Mouse (Mus musculus) spleen, adult 2 months (tissue): ENCODE measurements around the gene Adamtsl3. TPM values are rescaled to one million over a fixed set of nuclear protein-coding genes. Genes with fewer than 3 reads are reported as not detected.

Experiments
- DNase-seq, 2 experiments: peaks; one replicate each; pipeline versions ENCODE4 v3.0.0 to v3.0.0-alpha.2; 2012 to 2021; ENCODE audit warnings: low spot score in 2 of 2, low read depth in 1 of 2
- H3K27ac ChIP-seq: fragments of 200-500 bp; 2 replicates; pipeline ENCODE4 v1.5.1; 2012; ENCODE audit warnings: low read length, inconsistent platforms; ENCODE audit not compliant: insufficient read depth
- H3K27me3 ChIP-seq: fragments of 200-500 bp; 2 replicates; pipeline ENCODE4 v1.6.1; 2012; ENCODE audit warnings: mild to moderate bottlenecking, moderate library complexity, low read length, inconsistent platforms; ENCODE audit not compliant: control insufficient read depth, insufficient read depth
- H3K36me3 ChIP-seq: fragments of 200-500 bp; 2 replicates; pipeline ENCODE4 v1.6.1; 2012; ENCODE audit warnings: mild to moderate bottlenecking, low read length, inconsistent platforms; ENCODE audit not compliant: control insufficient read depth, insufficient read depth
- H3K4me1 ChIP-seq: fragments of 200-500 bp; 2 replicates; pipeline ENCODE4 v1.6.1; 2011; ENCODE audit warnings: inconsistent platforms; ENCODE audit not compliant: control insufficient read depth, insufficient read depth, insufficient read length
- H3K4me3 ChIP-seq: fragments of 200-500 bp; 2 replicates; pipeline ENCODE4 v1.5.1; 2011; ENCODE audit warnings: mild to moderate bottlenecking, inconsistent platforms; ENCODE audit not compliant: insufficient read depth, insufficient read length; ENCODE audit errors: extremely low read depth
- CTCF ChIP-seq: fragments of 200-500 bp; IDR thresholded peaks from 2 replicates; pipeline ENCODE4 v1.5.1; 2011; ENCODE audit warnings: mild to moderate bottlenecking, inconsistent platforms; ENCODE audit not compliant: insufficient read depth, insufficient read length, insufficient replicate concordance; ENCODE audit errors: extremely low read depth
- POLR2A ChIP-seq: fragments of 200-500 bp; IDR thresholded peaks from 2 replicates; pipeline ENCODE4 v1.6.1; 2011; ENCODE audit warnings: low read depth, low read length, inconsistent platforms
- WGBS: fragments of 180-500 bp; shearing (Covaris S2); methylation state at CpG from one replicate; pipeline ENCODE4 v1.1.7; 2018; 5-methylcytosine and 5-hydroxymethylcytosine counted together
- polyA plus RNA-seq: library from polyadenylated mRNA; depleted of rRNA; stranded (reverse); fragments of >200 nt; gene quantifications from 2 replicates; pipeline ENCODE4 v1.2.3, GENCODE M21; 2012

Gene Adamtsl3
- polyA plus RNA-seq, 1 experiment = 0.28 TPM

DNA sequence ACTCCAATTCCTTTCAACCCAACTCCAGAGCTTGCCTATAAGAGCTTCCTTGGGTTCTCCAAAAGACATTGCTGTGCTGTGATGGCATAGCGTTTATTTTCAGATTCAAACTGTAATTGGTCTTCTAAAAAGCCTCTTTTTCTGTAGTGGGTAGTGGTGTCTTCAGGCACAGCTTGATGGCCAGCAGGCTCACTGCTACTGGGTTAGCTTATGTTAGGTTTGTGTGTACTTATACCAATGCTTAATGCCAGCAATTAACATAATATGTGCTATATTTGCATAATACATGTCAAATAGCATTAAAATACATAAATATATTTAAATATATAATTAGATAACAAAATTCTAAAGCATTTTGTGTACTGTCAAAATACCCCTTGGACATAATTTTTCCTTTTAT lies 155.5 kb downstream of the Adamtsl3 start:
- DNase-seq = no peak
- Histone ChIP-seq H3K27ac (no peak overlapping the region), H3K4me3 (no peak overlapping the region), H3K27me3 (no peaks in the 10 kb centered on the region), H3K36me3 (no peaks in the 10 kb centered on the region), H3K4me1 (no peaks in the 10 kb centered on the region)
- TF ChIP-seq CTCF (no peak), POLR2A (no peak)
- 85% methylated on average over 1 of the region's 1 CpGs for WGBS

DNA sequence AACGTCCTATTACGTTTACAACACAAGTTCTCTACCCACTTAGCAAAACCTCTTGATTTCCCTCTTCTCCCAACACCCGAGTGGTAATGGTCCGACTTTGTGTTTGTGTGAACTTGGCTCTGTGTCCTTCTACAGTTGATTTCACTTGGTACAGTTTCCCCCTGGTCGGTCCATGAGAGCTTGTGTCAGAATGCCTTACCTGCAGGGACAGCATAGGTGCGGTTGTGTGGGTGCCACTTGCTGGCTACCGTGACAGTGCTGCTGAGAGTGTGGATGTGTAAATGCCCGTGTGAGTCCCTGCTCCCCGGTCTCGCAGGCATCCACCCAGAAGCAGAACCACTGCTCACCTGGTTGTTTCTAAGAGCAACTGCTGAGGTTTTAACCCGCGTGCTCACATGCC lies 157.4 kb downstream of the Adamtsl3 start:
- 90% methylated on average over 12 of the region's 12 CpGs for WGBS
- no peak for TF ChIP-seq POLR2A
- TF ChIP-seq CTCF = no peak

DNA sequence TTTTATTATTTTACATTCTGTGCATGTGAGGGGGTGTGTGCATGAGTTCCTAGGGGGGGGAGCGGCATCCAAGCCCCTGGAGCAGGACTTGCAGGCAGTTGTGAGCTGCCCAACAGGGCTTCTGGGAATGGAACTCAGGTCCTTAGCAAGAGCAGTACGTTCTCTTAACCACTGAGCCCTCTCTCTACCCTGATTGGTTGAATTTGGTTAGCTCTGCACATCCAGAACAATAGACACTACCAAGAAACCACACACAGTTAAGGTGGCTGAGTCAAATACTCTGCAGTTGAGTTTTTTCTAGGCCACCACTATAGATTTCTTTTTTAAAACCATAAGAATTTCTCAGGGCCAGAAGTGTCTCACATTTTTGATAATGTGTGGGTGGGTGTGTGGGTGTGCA lies 158.7 kb downstream of the Adamtsl3 start:
- TF ChIP-seq POLR2A = no peak
- TF ChIP-seq CTCF = no peak
- Histone ChIP-seq H3K36me3 (no peaks in the 10 kb centered on the region), H3K4me1 (no peaks in the 10 kb centered on the region), H3K27me3 (no peaks in the 10 kb centered on the region), H3K27ac (no peak overlapping the region), H3K4me3 (no peak overlapping the region)
- 82% methylated on average over 2 of the region's 2 CpGs for whole genome bisulfite sequencing
- no peak for DNase-seq

More for the DNA sequence above, 157.4 kb downstream of the Adamtsl3 start:
- Histone ChIP-seq H3K27me3 (no peaks in the 10 kb centered on the region), H3K4me1 (no peaks in the 10 kb centered on the region), H3K36me3 (no peaks in the 10 kb centered on the region), H3K27ac (no peak overlapping the region), H3K4me3 (no peak overlapping the region)
- DNase-seq = no peak

DNA sequence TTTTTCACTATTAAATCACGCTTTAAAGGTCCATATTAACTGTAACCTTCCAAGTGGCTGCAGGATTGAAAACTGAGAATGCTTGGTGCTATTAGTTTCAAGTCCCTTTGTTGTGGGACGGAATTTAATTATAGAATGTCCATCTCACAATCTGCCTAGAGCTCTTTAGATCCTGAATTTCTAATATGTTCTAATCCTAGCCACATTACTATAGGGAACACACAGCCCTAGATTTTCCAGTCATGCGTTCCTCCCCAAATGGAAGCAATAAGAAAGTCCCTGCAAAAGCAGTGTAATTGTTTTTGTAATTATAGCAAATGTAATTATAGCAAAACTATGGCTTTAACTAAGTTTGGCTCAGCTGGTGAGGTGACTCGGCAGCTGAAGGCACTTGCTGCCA lies 161.6 kb downstream of the Adamtsl3 start:
- 84% methylated on average over 4 of the region's 4 CpGs for WGBS
- no peak for DNase-seq
- no peaks in the 10 kb centered on the region for H3K4me1 ChIP-seq
- no peak overlapping the region for H3K27ac ChIP-seq
- TF ChIP-seq CTCF (no peak), POLR2A (no peak)
- H3K36me3 ChIP-seq = no peaks in the 10 kb centered on the region
- no peak overlapping the region for H3K4me3 ChIP-seq
- H3K27me3 ChIP-seq = no peaks in the 10 kb centered on the region

DNA sequence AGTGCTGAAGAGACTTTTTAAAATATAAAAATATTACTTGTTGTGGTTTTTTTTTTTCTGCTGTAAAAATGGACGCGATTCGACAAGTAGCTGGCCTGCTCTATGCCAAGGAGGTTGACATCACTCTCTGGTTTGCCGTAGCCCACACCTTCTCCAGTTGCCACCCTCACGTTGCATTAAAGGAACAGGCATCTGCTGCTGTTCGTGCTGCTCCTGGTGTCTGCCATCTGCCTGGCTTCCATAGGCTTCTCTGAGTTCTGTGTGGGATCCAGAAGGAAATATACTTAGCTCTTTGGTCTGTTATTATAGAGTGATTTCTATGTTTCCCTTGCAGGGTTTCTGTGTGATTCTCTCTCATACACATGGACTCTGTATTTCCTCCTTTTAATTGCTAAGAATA lies 165.8 kb downstream of the Adamtsl3 start:
- Histone ChIP-seq H3K27ac (no peak overlapping the region), H3K4me1 (no peaks in the 10 kb centered on the region), H3K4me3 (no peak overlapping the region), H3K27me3 (no peaks in the 10 kb centered on the region), H3K36me3 (no peaks in the 10 kb centered on the region)
- 78% methylated on average over 6 of the region's 6 CpGs for WGBS
- TF ChIP-seq POLR2A (no peak), CTCF (no peak)
- no peak for DNase-seq

DNA sequence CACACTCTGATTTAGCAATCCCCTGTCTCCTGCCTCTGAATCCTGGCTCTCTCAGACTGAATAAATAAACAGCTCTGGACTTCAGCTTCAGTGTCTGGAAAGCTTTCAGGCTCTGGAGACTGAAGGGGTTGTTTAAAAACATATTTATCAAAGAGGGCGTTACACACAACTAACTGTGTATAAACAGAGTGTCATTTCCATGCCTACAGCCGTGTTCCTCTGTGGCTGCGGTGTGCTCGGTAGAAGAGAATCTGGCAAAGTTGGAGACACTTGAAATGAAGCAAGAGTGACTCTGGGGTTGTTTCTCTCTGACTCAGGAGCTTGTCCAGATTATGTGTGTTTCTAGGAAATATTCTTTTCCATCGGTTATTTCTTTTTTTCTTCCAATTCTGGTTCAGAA lies 167.0 kb downstream of the Adamtsl3 start:
- no peak for DNase-seq
- no peak for TF ChIP-seq POLR2A
- no peak for TF ChIP-seq CTCF
- 74% methylated on average over 5 of the region's 5 CpGs for WGBS

DNA sequence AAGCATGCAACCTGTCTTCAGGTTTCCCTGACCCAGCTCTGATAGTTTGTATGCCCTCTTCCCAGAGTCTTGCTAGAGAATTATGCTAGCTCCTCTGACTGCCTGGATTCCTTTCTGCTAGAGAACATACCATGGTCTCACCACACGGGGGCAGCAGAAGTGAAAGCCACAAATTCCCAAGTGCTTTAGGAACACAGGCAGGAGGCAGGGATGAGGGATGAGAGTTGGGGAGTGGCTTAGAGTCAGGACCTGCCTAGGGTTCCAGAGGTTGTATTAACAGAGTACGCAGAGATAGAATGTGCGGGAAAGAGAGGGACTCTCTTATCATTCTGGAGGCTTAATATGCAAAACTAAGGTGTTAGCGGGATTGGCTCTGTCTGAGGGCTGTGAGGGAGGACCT lies 168.6 kb downstream of the Adamtsl3 start:
- DNase-seq = no peak
- Histone ChIP-seq H3K36me3 (no peaks in the 10 kb centered on the region), H3K4me1 (no peaks in the 10 kb centered on the region), H3K4me3 (no peak overlapping the region), H3K27ac (no peak overlapping the region), H3K27me3 (no peaks in the 10 kb centered on the region)
- 50% methylated on average over 4 of the region's 4 CpGs for WGBS
- peak; percentile 25; the same call in 1 of the 2 replicates for TF ChIP-seq CTCF
- no peak for TF ChIP-seq POLR2A

More for the DNA sequence above, 167.0 kb downstream of the Adamtsl3 start:
- Histone ChIP-seq H3K27me3 (no peaks in the 10 kb centered on the region), H3K27ac (no peak overlapping the region), H3K4me3 (no peak overlapping the region), H3K36me3 (no peaks in the 10 kb centered on the region), H3K4me1 (no peaks in the 10 kb centered on the region)
